ENCODE assay signal across 8 mouse cellular contexts in the genomic region with DNA sequence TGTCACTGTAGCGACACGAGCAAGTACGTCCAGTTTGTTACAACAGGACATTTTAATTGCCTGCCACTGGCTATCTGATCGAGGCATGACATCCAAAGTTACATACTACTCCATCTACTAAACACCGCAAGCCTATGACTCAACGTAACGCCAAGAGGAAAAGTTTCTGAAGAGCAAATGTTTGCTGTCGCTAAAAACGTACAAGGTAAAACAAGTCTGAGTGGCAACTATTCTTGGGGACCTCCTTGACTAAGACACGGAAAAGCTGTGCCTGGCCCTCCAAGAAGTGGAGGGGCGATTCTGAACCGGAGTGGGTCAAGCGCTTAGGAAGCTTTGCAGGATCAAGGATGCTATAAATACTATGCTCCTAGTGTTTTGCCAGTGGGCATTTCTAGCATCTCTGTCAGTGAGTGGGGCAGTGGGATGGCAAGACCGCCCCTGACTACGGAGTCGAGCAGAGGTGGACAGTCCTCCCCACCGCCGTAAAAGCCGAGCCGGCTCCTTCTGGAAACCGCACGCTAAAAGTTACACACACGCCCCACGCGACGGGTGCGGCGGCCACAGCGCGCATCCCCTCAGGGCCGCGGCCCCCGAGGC. TPM values are rescaled to one million over a fixed set of nuclear protein-coding genes. Genes with fewer than 3 reads are reported as not detected.
DNase-seq lines count a peak whose midpoint lies in the region; ATAC-seq and TF ChIP-seq lines count a peak whose summit lies in the region.

No protein-coding gene starts in this region.

- no peaks in the 10 kb centered on the region for H3K36me3 ChIP-seq in forebrain, embryonic 15.5 days
- H3K36me3 ChIP-seq in intestine, postnatal 0 days (ENCODE audit: control insufficient read depth, insufficient read depth): no peaks in the 10 kb centered on the region
- no peaks in the 10 kb centered on the region for H3K36me3 ChIP-seq in liver, embryonic 15.5 days (replicated peaks)
- H3K36me3 ChIP-seq in neural tube, embryonic 13.5 days: no peaks in the 10 kb centered on the region

- H3K4me1 ChIP-seq in bone marrow macrophage, adult 2 months (ENCODE audit: control insufficient read depth, insufficient read depth, low read length): peaks cover 15% of the 10 kb centered on the region
- peaks cover 42% of the 10 kb centered on the region for H3K4me1 ChIP-seq in forebrain, embryonic 15.5 days
- no peaks in the 10 kb centered on the region; the same call in none of the 2 replicates for H3K4me1 ChIP-seq in intestine, postnatal 0 days (replicated peaks; ENCODE audit: control insufficient read depth, insufficient read depth, low read length)
- H3K4me1 ChIP-seq in liver, embryonic 15.5 days (replicated peaks): peaks cover 32% of the 10 kb centered on the region
- peaks cover 34% of the 10 kb centered on the region for H3K4me1 ChIP-seq in neural tube, embryonic 13.5 days (replicated peaks)

- H3K27ac ChIP-seq in bone marrow macrophage, adult 2 months (ENCODE audit: insufficient read depth, low read depth, low read length): peak overlapping the region; percentile 89
- peak overlapping the region; percentile 98 for H3K27ac ChIP-seq in forebrain, embryonic 15.5 days (replicated peaks)
- H3K27ac ChIP-seq in intestine, postnatal 0 days (ENCODE audit: low read depth, low read length): peak overlapping the region; percentile 99
- peak overlapping the region; percentile 96 for H3K27ac ChIP-seq in liver, embryonic 15.5 days (replicated peaks)
- peak overlapping the region; percentile 98 for H3K27ac ChIP-seq in neural tube, embryonic 13.5 days (replicated peaks)

- WGBS in forebrain, embryonic 15.5 days: under 1% methylated on average over 33 of the region's 33 CpGs
- under 1% methylated on average over 33 of the region's 33 CpGs for WGBS in intestine, postnatal 0 days
- WGBS in liver, embryonic 15.5 days (ENCODE audit: insufficient replicate concordance): under 1% methylated on average over 33 of the region's 33 CpGs
- WGBS in neural tube, embryonic 13.5 days: under 1% methylated on average over 33 of the region's 33 CpGs

- H3K9ac ChIP-seq in forebrain, embryonic 15.5 days (replicated peaks): peak overlapping the region; percentile 96
- peak overlapping the region; percentile 97 for H3K9ac ChIP-seq in intestine, postnatal 0 days (ENCODE audit: low read depth, low read length)
- peak overlapping the region; percentile 97 for H3K9ac ChIP-seq in liver, embryonic 15.5 days
- H3K9ac ChIP-seq in neural tube, embryonic 13.5 days: peak overlapping the region; percentile 99

- TF ChIP-seq CTCF in bone marrow macrophage, adult 2 months (IDR thresholded peaks at IDR 0.05; ENCODE audit: low read depth, low read length): no peak
- TF ChIP-seq CTCF in intestine, postnatal 0 days (IDR thresholded peaks at IDR 0.05; ENCODE audit: low read depth): no peak

- no peaks in the 10 kb centered on the region for H3K9me3 ChIP-seq in forebrain, embryonic 15.5 days
- no peaks in the 10 kb centered on the region for H3K9me3 ChIP-seq in intestine, postnatal 0 days (ENCODE audit: control insufficient read depth)
- no peaks in the 10 kb centered on the region for H3K9me3 ChIP-seq in liver, embryonic 15.5 days (replicated peaks)
- no peaks in the 10 kb centered on the region for H3K9me3 ChIP-seq in neural tube, embryonic 13.5 days

- TF ChIP-seq POLR2A in bone marrow macrophage, adult 2 months (IDR thresholded peaks at IDR 0.05; ENCODE audit: borderline replicate concordance, low read depth, low read length): no peak

- no peaks in the 10 kb centered on the region for H3K27me3 ChIP-seq in forebrain, embryonic 15.5 days
- H3K27me3 ChIP-seq in intestine, postnatal 0 days (replicated peaks; ENCODE audit: control insufficient read depth, insufficient read depth, low read length): no peaks in the 10 kb centered on the region
- no peaks in the 10 kb centered on the region for H3K27me3 ChIP-seq in liver, embryonic 15.5 days
- no peaks in the 10 kb centered on the region for H3K27me3 ChIP-seq in neural tube, embryonic 13.5 days

- DNase-seq in thymus, postnatal 25 days: peak; percentile 20
- no peak for DNase-seq in thymus, postnatal 10 days (ENCODE audit: low spot score in 2 of 2)
- no peak for DNase-seq in gastrocnemius, adult 8-10 months (ENCODE audit: low spot score in 2 of 2)

- H3K4me3 ChIP-seq in bone marrow macrophage, adult 2 months (ENCODE audit: insufficient read depth, low read length): peak overlapping the region; percentile 99
- H3K4me3 ChIP-seq in forebrain, embryonic 15.5 days: peak overlapping the region; percentile 97
- peak overlapping the region; percentile 96 for H3K4me3 ChIP-seq in intestine, postnatal 0 days (ENCODE audit: low read depth, low read length)
- H3K4me3 ChIP-seq in liver, embryonic 15.5 days (replicated peaks): peak overlapping the region; percentile 98
- peak overlapping the region; percentile 95 for H3K4me3 ChIP-seq in neural tube, embryonic 13.5 days

- peak overlapping the region; percentile 55 for H3K4me2 ChIP-seq in forebrain, embryonic 15.5 days (replicated peaks)
- H3K4me2 ChIP-seq in intestine, postnatal 0 days (replicated peaks; ENCODE audit: low read depth): peak overlapping the region; percentile 67
- peak overlapping the region; percentile 82 for H3K4me2 ChIP-seq in liver, embryonic 15.5 days
- H3K4me2 ChIP-seq in neural tube, embryonic 13.5 days: peak overlapping the region; percentile 74

- peak; percentile 15 for ATAC-seq in forebrain, embryonic 15.5 days (replicated peaks)
- peak; percentile 2; the same call in 1 of the 2 replicates for ATAC-seq in intestine, postnatal 0 days
- ATAC-seq in liver, embryonic 15.5 days (ENCODE audit: insufficient read depth): no peak
- ATAC-seq in neural tube, embryonic 13.5 days (ENCODE audit: low read depth): peak; percentile 2; the same call in 1 of the 2 replicates

RNA-seq across cellular contexts. Expression of gene Cul3, which starts 0.8 kb away (rescaled TPM):
- polyA plus RNA-seq in bone marrow macrophage, adult 2 months (2012; ENCODE audit: insufficient read depth, insufficient read length, missing spikeins): 95.8 and 119 TPM in 2 replicates
- 34.3 and 35.2 TPM in 2 replicates for polyA plus RNA-seq in forebrain, embryonic 15.5 days (2015; fragmentation: Nextera tagmentation; extraction: Ambion mirVana)
- 31.8 and 37.6 TPM in 2 replicates for polyA plus RNA-seq in intestine, postnatal 0 days (2015; fragmentation: Nextera tagmentation; extraction: Ambion mirVana)
- polyA plus RNA-seq in liver, embryonic 15.5 days (2015; fragmentation: Nextera tagmentation; extraction: Ambion mirVana): 13.1 and 16.2 TPM in 2 replicates
- 29.3 and 33.9 TPM in 2 replicates for polyA plus RNA-seq in neural tube, embryonic 13.5 days (2015; fragmentation: Nextera tagmentation; extraction: Ambion mirVana)
- total RNA-seq in gastrocnemius, adult 8-10 months (2022): 100 to 1,000 TPM; 255 to 288 (median 276) TPM
